Mouse (Mus musculus) megakaryocyte, embryonic 14.5 days (primary cell): Measurements from ENCODE around the gene Erp27.

ENCODE experiments used
- FLI1 ChIP-seq: IDR thresholded peaks from 2 replicates; pipeline ENCODE4 v1.6.1; 2012; ENCODE audit warnings: low read length, inconsistent platforms, mixed read lengths
- GATA1 ChIP-seq: IDR thresholded peaks from 3 replicates; pipeline ENCODE4 v1.6.1; 2012; ENCODE audit warnings: mixed read lengths, low read length, inconsistent platforms, borderline replicate concordance

- no peak for TF ChIP-seq FLI1
- no peak for TF ChIP-seq GATA1
Measured at GRCm38 (mm10) chr6:136954715-136955114, 32.7 kb upstream of the Erp27 start.
